Mouse (Mus musculus) erythroblast, embryonic 14.5 days (primary cell): Measurements from ENCODE around the gene Hsdl1. TPM values are rescaled to one million over a fixed set of nuclear protein-coding genes. Genes with fewer than 3 reads are reported as not detected.

ENCODE experiments used
- H3K27me3 ChIP-seq: 2 replicates; pipeline ENCODE4 v1.6.1; 2012; ENCODE audit warnings: inconsistent platforms; ENCODE audit not compliant: control insufficient read depth
- H3K36me3 ChIP-seq: 2 replicates; pipeline ENCODE4 v1.6.1; 2012; ENCODE audit warnings: mild to moderate bottlenecking, inconsistent platforms; ENCODE audit not compliant: control insufficient read depth
- H3K4me1 ChIP-seq: 2 replicates; pipeline ENCODE4 v1.6.1; 2012; ENCODE audit warnings: inconsistent platforms; ENCODE audit not compliant: control insufficient read depth
- H3K4me3 ChIP-seq: replicated peaks from 2 replicates; pipeline ENCODE3; 2012; ENCODE audit warnings: moderate library complexity, mild to moderate bottlenecking, inconsistent platforms
- H3K9me3 ChIP-seq: 2 replicates; pipeline ENCODE4 v1.6.1; 2012; ENCODE audit warnings: low read length, inconsistent platforms, mixed read lengths; ENCODE audit not compliant: control insufficient read depth
- GATA1 ChIP-seq: IDR thresholded peaks from 2 replicates; pipeline ENCODE4 v1.6.1; 2012; ENCODE audit warnings: low read length, inconsistent platforms, mixed read lengths
- TAL1 ChIP-seq: IDR thresholded peaks from 3 replicates; pipeline ENCODE4 v1.6.1; 2012; ENCODE audit warnings: low read length, inconsistent platforms, mixed read lengths
- polyA plus RNA-seq: library from polyadenylated mRNA; stranded (reverse); fragments of >175 nt; gene quantifications from 2 replicates; pipeline ENCODE4 v1.2.3, GENCODE M21; 2012

Gene Hsdl1
- polyA plus RNA-seq, 1 experiment: 1.4 TPM

DNA sequence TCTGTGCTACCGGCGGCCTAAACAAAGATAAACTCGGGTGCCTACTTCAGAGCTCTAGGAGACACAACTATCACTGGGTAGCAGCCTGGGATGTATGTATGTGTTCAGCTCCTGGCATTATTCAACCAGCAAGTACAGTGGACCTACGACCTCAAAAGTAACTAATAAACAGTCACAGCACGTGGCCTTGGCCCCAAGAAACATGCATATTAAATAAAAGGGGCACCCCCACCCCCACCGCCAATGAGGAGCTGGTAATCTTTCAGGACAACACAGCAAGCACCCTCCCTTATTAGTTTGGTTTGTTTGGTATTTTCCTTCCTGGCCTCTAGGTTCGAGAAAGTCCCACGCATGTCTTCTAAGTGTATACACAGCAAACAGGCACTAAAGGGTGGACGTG is 6.7 kb downstream of the Hsdl1 start:
- Histone ChIP-seq H3K36me3 (peaks cover 57% of the 10 kb centered on the region), H3K4me3 (no peak overlapping the region), H3K4me1 (peaks cover 18% of the 10 kb centered on the region), H3K27me3 (no peaks in the 10 kb centered on the region), H3K9me3 (no peaks in the 10 kb centered on the region)
- no peak for TF ChIP-seq GATA1
- no peak for TF ChIP-seq TAL1

DNA sequence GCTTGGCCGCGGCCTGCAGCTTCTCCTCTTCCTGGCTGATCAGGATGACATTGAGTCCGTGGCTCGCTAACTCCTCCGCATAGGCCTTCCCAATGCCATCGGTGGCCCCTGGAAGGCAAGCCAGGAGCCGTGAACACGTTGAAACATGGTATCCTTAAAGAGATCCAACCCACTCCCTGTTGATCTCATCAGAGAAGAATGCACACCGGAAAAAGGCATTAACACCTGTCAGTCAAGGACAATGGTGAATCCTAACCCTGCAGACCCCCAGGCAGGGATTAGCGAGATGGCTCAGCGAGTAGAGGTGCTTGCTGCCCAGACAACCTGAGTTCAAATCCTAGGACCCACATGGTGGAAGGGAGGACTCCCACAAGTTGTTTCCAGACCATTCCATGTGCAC is 8.6 kb downstream of the Hsdl1 start:
- peaks cover 4% of the 10 kb centered on the region; the same call in 1 of the 2 replicates for H3K4me1 ChIP-seq
- H3K27me3 ChIP-seq: no peaks in the 10 kb centered on the region
- no peaks in the 10 kb centered on the region for H3K9me3 ChIP-seq
- TF ChIP-seq GATA1 (no peak), TAL1 (no peak)
- peaks cover 70% of the 10 kb centered on the region for H3K36me3 ChIP-seq
- no peak overlapping the region for H3K4me3 ChIP-seq

GRCm38 (mm10) chr8:119563849-119564251 is 11.1 kb downstream of the Hsdl1 start:
- Histone ChIP-seq H3K4me3 (no peak overlapping the region), H3K4me1 (peaks cover 6% of the 10 kb centered on the region), H3K9me3 (no peaks in the 10 kb centered on the region), H3K36me3 (peaks cover 68% of the 10 kb centered on the region), H3K27me3 (no peaks in the 10 kb centered on the region)
- TF ChIP-seq TAL1 (no peak), GATA1 (no peak)

DNA sequence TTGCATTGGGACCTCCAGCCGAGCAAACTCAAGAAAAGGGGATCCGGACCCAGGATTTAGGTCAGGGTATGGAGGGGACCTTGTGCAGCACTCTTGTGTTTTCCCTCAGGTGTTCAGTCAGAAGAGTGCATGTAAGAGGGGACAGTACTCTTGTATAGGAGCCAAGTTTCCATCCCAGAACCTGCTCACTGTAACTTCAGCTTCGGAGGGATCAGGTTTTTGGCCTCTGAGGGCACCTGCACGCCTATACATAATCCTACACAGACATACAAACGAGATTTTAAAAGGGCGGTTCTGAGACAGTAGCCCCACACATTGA is 15.6 kb downstream of the Hsdl1 start:
- TF ChIP-seq GATA1: no peak
- peaks cover 35% of the 10 kb centered on the region for H3K4me1 ChIP-seq
- peak overlapping the region; percentile 83 for H3K4me3 ChIP-seq
- H3K36me3 ChIP-seq: peaks cover 52% of the 10 kb centered on the region
- H3K27me3 ChIP-seq: no peaks in the 10 kb centered on the region
- H3K9me3 ChIP-seq: no peaks in the 10 kb centered on the region

DNA sequence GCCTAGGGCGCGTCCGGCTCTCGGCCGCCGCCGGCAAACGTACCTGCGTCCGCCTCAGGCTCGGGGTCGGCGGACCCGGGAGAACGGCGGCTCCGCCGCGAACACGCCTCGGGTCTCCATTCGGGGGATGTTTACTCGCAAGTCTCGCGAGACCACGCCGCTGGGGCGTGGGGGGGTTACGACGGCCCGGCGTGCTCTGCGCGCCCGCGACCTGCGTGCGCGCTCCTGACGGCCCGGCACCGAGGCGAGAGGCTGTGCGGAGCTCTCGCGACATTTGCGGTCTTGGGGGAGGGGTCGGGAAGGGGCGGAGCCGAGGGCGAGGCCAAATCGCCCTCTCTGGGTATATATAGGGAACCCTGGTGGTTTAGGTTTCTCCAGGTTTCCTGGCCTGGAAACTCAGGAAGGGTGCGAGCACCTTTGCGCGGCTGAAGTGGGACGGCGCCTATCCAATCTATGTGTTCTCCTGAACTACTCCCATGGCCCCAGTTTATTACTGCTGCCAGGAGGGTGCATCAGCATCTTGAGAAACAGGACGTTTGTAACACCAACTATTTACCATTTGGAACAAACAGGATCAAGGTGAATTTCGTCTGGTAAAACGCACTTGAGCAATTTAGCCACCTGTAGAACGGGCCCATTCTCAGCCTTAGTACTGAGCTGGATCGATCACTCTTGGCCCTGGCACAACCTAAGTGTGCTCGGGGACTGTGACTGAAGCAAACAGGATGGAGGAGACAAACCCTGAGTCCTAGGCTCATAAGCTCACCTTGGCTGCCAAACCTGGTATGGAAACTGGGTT is 16.2 kb downstream of the Hsdl1 start, which contains the start of gene Mbtps1:
Gene Mbtps1, minus strand, starts transcription at position 133 of the 799 bp plus-strand sequence.
- H3K4me1 ChIP-seq: peaks cover 41% of the 10 kb centered on the region

GRCm38 (mm10) chr8:119557821-119558602 is 17.0 kb downstream of the Hsdl1 start:
- TF ChIP-seq GATA1: no peak
- TF ChIP-seq TAL1: no peak
- Histone ChIP-seq H3K4me1 (peaks cover 48% of the 10 kb centered on the region), H3K4me3 (peak overlapping the region; percentile 83), H3K27me3 (no peaks in the 10 kb centered on the region), H3K36me3 (peaks cover 45% of the 10 kb centered on the region), H3K9me3 (no peaks in the 10 kb centered on the region)

More for the DNA sequence above, 16.2 kb downstream of the Hsdl1 start, which contains the start of gene Mbtps1:
- Histone ChIP-seq H3K9me3 (no peaks in the 10 kb centered on the region), H3K27me3 (no peaks in the 10 kb centered on the region), H3K4me3 (peak within 1 kb of the TSS; percentile 83), H3K36me3 (peaks cover 51% of the 10 kb centered on the region)
- TF ChIP-seq TAL1 (no peak), GATA1 (no peak)

GRCm38 (mm10) chr8:119557132-119557531 is 17.9 kb downstream of the Hsdl1 start:
- H3K4me1 ChIP-seq: peaks cover 57% of the 10 kb centered on the region
- H3K4me3 ChIP-seq: peak overlapping the region; percentile 83
- no peaks in the 10 kb centered on the region for H3K9me3 ChIP-seq
- TF ChIP-seq GATA1: no peak
- no peak for TF ChIP-seq TAL1
- no peaks in the 10 kb centered on the region for H3K27me3 ChIP-seq
- peaks cover 37% of the 10 kb centered on the region for H3K36me3 ChIP-seq

- no peak for TF ChIP-seq GATA1
- no peak for TF ChIP-seq TAL1
- H3K4me1 ChIP-seq: peaks cover 59% of the 10 kb centered on the region
These were observed 19.1 kb downstream of the Hsdl1 start for GRCm38 (mm10) chr8:119555861-119556260.

DNA sequence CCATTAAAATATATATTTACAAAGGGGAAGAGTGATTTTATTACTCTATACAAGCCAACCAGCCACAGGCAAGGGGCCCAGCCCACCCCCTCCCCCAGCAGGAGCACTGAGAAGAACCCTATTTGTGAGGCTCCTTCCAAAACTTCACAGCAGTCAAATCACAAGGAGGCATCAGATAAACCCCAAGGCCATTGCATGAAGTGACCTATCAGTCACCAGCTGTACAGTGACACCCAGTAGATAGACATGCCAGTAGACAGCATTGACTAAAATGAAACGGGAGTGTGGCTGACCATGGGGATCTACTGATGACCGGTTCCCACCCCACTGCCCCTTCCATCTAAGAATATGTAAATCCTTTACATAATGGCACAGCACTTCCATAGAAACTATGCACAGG is 22.0 kb downstream of the Hsdl1 start:
- TF ChIP-seq GATA1: peak; percentile 58
- no peak for TF ChIP-seq TAL1
- Histone ChIP-seq H3K4me3 (peak overlapping the region; percentile 5), H3K9me3 (no peaks in the 10 kb centered on the region), H3K36me3 (peaks cover 51% of the 10 kb centered on the region), H3K27me3 (no peaks in the 10 kb centered on the region), H3K4me1 (peaks cover 54% of the 10 kb centered on the region)

More at GRCm38 (mm10) chr8:119555861-119556260, 19.1 kb downstream of the Hsdl1 start:
- Histone ChIP-seq H3K4me3 (no peak overlapping the region), H3K9me3 (no peaks in the 10 kb centered on the region), H3K27me3 (no peaks in the 10 kb centered on the region), H3K36me3 (peaks cover 32% of the 10 kb centered on the region)
